Mouse (Mus musculus) ES-E14 (cell line): ENCODE measurements around the gene Bcl2l12. TPM values are rescaled to one million over a fixed set of nuclear protein-coding genes. Genes with fewer than 3 reads are reported as not detected.
A peak's percentile ranks its signal among the peaks of the same experiment; 100 is the strongest.
"Not testable (repeated sequence)": the region's sequence is repeated elsewhere in the genome, so short reads cannot be mapped to it uniquely, and the experiment has no call there.

ENCODE experiments used
- DNase-seq: peaks from one replicate; pipeline ENCODE4 v3.0.0-alpha.2; 2013; ENCODE audit warnings: low read depth, low spot score
- H3K27ac ChIP-seq: 2 replicates; pipeline ENCODE4 v1.5.1; 2012; ENCODE audit warnings: low read depth, mild to moderate bottlenecking, low read length, moderate library complexity, mixed read lengths; ENCODE audit not compliant: poor library complexity, insufficient read depth, severe bottlenecking
- H3K36me3 ChIP-seq: 2 replicates; pipeline ENCODE4 v1.6.1; 2012; ENCODE audit warnings: mild to moderate bottlenecking, low read length, moderate library complexity, mixed read lengths; ENCODE audit not compliant: control insufficient read depth, poor library complexity, insufficient read depth, severe bottlenecking
- H3K4me1 ChIP-seq, 2 experiments: fragments of 150-350 bp in 1 of 2; sonication (generic) in 1 of 2; 2 replicates each; pipeline ENCODE4 v1.6.1; 2012; ENCODE audit warnings: low read length in 2 of 2, mild to moderate bottlenecking in 1 of 2, mixed read lengths in 1 of 2; ENCODE audit not compliant: control insufficient read depth in 2 of 2, insufficient read depth in 2 of 2, poor library complexity in 1 of 2
- H3K4me3 ChIP-seq, 2 experiments: fragments of 150-350 bp in 1 of 2; sonication (generic) in 1 of 2; 2 replicates each; pipeline ENCODE4 v1.5.1; 2012; ENCODE audit warnings: low read length in 2 of 2, low read depth in 1 of 2, mild to moderate bottlenecking in 1 of 2, mixed read lengths in 1 of 2; ENCODE audit not compliant: insufficient read depth in 1 of 2, poor library complexity in 1 of 2, severe bottlenecking in 1 of 2
- H3K9ac ChIP-seq: 2 replicates; pipeline ENCODE4 v1.6.1; 2012; ENCODE audit warnings: low read depth, mild to moderate bottlenecking, low read length, mixed read lengths; ENCODE audit not compliant: poor library complexity, insufficient read depth, severe bottlenecking
- H3K9me3 ChIP-seq: fragments of 150-350 bp; sonication (generic); 2 replicates; pipeline ENCODE4 v1.6.1; 2012; ENCODE audit warnings: low read depth, mild to moderate bottlenecking, low read length; ENCODE audit not compliant: control insufficient read depth, insufficient read depth
- CHD2 ChIP-seq: IDR thresholded peaks from 2 replicates; pipeline ENCODE4 v1.6.1; 2014; ENCODE audit warnings: mild to moderate bottlenecking, low read depth, low read length, inconsistent platforms
- HCFC1 ChIP-seq: IDR thresholded peaks from 2 replicates; pipeline ENCODE4 v1.6.1; 2012; ENCODE audit warnings: low read length, inconsistent platforms, borderline replicate concordance; ENCODE audit not compliant: insufficient read depth
- MAFK ChIP-seq: IDR thresholded peaks from 2 replicates; pipeline ENCODE4 v1.6.1; 2014; ENCODE audit warnings: mild to moderate bottlenecking, low read depth, low read length, inconsistent platforms; ENCODE audit not compliant: insufficient read depth
- ZC3H11A ChIP-seq: IDR thresholded peaks from 2 replicates; pipeline ENCODE4 v1.6.1; 2012; ENCODE audit warnings: low read depth, mild to moderate bottlenecking, inconsistent platforms, low read length, borderline replicate concordance
- ZNF384 ChIP-seq: IDR thresholded peaks from 2 replicates; pipeline ENCODE4 v1.6.1; 2012; ENCODE audit warnings: low read depth, low read length, inconsistent platforms
- in situ Hi-C, 2 experiments: fragments of 600-800 bp; cut with MboI; formaldehyde crosslinking; loops; one replicate each; pipeline ENCODE4 v1.15.1; 2025; ENCODE audit warnings: low sequenced_read_pairs in 2 of 2, inconsistent platforms in 1 of 2; ENCODE audit not compliant: unreplicated experiment in 2 of 2
- total RNA-seq: library from RNA; depleted of rRNA; stranded (reverse); fragments of 300-350 nt; gene quantifications from 2 replicates; pipeline ENCODE4 v1.2.3, GENCODE M21; 2012

Bcl2l12 gene
- total RNA-seq, 1 experiment = 13.0 TPM

DNA sequence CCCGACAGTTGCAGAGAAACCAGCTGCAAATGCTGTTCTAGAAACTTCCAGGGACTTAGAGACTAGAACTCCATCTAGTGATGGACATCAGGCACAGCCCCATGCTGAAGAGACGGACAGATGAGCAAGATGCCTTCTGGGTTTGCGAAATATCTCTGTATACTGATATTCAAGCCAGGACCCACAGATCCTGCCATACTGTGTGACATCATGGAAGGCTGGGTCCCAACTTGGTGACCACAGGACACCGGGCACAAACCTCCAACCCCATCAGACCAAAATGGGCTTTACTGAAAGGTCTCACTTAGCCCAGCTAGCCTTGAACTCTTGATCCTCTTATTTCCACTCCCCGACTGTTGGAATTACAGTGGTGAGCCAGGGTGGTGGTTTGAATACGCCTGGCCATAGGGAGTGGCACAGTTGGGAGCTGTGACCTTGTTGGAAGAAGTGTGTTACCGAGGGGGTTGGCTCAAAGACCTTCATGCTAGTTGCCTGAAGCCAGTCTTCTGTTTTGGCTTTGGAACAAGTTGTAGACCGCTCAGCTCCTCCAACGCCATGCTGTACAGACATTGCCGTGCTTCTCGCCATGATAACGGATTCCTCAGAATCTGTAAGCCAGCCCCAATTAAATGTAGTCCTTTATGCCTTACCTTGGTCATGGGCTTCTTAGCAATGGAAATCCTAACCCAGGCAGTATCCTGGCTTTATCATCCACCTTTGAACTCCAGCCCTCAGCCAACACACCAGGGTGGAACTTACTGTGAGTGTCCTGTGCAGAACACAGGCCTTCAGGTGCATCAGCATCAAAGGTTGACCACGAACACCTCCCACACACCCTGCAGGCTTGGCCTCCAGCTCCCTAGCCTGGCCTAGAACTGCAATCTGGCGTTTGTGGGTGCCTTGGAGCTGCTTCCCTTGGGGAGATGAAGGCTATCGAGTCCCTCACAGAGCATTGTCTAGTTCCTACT, 26.1 kb upstream of the Bcl2l12 start:
- H3K9ac ChIP-seq = no peak overlapping the region
- peaks cover 0 to 12% of the 10 kb centered on the region in 2 experiments; a peak in 1 of 4 replicates for H3K4me1 ChIP-seq
- in situ Hi-C loops = no loop called here
- TF ChIP-seq ZC3H11A (no peak), MAFK (no peak)
- peaks cover 23% of the 10 kb centered on the region for H3K36me3 ChIP-seq
- no peak overlapping the region for H3K27ac ChIP-seq
- H3K9me3 ChIP-seq = no peaks in the 10 kb centered on the region
- DNase-seq = no peak
- H3K4me3 ChIP-seq = no peak overlapping the region

DNA sequence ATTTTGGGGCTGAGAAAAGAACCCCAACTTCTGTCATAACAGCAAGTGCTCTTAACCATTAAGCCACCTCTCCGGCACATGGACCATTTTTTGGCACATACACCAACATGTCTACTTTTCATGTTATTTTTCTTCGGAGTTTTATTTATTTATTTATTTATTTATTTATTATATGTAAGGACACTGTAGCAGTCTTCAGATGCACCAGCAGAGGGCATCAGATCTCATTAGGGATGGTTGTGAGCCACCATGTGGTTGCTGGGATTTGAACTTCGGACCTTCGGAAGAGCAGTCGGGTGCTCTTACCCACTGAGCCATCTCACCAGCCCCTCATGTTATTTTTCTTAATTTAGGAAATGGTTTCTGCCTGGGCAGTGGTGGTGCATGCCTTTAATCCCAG, 25.2 kb upstream of the Bcl2l12 start:
- in situ Hi-C loops, DNase-seq, H3K9me3 ChIP-seq, H3K9ac ChIP-seq, H3K4me3 ChIP-seq, H3K27ac ChIP-seq: not testable (repeated sequence)
- H3K4me1 ChIP-seq = peaks cover 0 to 20% of the 10 kb centered on the region in 2 experiments; a peak in 2 of 4 replicates
- peaks cover 18% of the 10 kb centered on the region for H3K36me3 ChIP-seq

DNA sequence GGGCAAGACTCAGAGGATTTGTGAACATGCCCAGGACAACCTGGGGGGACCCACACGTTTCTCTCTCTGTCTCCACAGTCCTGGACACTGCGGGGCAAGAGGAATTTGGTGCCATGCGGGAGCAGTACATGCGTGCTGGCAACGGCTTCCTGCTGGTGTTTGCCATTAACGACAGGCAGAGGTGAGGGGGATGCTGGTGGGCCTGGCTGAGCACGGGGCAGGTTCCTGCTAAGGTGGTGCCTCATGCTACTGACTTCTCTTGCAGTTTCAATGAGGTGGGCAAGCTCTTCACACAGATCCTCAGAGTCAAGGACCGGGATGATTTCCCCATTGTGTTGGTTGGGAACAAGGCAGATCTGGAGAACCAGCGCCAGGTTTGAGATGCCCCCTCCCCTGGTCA, 21.7 kb upstream of the Bcl2l12 start:
- no peak for DNase-seq
- TF ChIP-seq ZNF384 (no peak), CHD2 (no peak), HCFC1 (no peak), ZC3H11A (no peak), MAFK (no peak)
- Histone ChIP-seq H3K9ac (no peak overlapping the region), H3K27ac (no peak overlapping the region), H3K4me3 (no peak overlapping the region), H3K4me1 (peaks cover 0 to 19% of the 10 kb centered on the region in 2 experiments; a peak in 2 of 4 replicates), H3K9me3 (no peaks in the 10 kb centered on the region), H3K36me3 (no peaks in the 10 kb centered on the region)
- in situ Hi-C loops = no loop called here

DNA sequence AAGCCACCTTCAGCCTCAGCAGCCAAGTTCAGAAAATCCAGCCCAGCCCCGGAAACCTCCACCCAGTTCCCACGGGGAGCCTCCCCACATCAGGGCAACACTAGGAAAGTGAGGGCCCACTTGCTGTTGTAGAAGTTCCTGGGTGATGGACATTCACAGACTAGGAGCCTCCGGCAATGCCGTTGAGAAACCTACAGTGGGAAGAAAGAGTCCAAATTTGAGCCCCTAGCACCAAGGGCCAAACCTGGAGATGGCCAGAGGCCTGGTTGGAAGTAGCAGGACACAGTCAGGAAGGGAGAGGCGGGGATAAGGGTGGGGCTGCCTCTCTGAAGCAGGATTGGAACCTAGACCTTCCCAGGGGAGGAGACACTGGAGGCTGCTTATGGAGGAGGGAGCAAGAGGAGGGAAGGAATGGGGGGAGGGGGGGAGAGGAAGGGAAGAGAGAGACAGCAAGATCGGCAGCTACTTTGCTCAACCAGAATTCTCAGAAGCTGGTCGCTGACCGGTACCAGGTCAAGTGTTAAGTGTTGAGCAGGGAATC, 20.6 kb upstream of the Bcl2l12 start:
- peaks cover 3 to 15% of the 10 kb centered on the region in 2 experiments; a peak in 3 of 4 replicates for H3K4me1 ChIP-seq
- H3K27ac ChIP-seq = no peak overlapping the region
- H3K9ac ChIP-seq = 0 out of 2 replicates have a peak overlapping the region, but pooled peaks have one; percentile 14

More for the DNA sequence above, 20.6 kb upstream of the Bcl2l12 start:
- Histone ChIP-seq H3K9me3 (no peaks in the 10 kb centered on the region), H3K36me3 (no peaks in the 10 kb centered on the region), H3K4me3 (peak overlapping the region in 1 of 2 experiments; percentile 25; a peak in 2 of 4 replicates)
- no peak for DNase-seq
- in situ Hi-C loops = no loop called here
- no peak for TF ChIP-seq HCFC1
